Mouse (Mus musculus) spleen, postnatal 36 days (tissue): ENCODE data around the gene Sult2a4.
"Not testable (repeated sequence)": the region's sequence is repeated elsewhere in the genome, so short reads cannot be mapped to it uniquely, and the experiment has no call there.

Experiments used
- DNase-seq, 2 experiments: peaks; one replicate each; pipeline ENCODE4 v3.0.0; 2022; ENCODE audit warnings: low spot score in 2 of 2, mixed read lengths in 1 of 2

Gene Sult2a4

DNA sequence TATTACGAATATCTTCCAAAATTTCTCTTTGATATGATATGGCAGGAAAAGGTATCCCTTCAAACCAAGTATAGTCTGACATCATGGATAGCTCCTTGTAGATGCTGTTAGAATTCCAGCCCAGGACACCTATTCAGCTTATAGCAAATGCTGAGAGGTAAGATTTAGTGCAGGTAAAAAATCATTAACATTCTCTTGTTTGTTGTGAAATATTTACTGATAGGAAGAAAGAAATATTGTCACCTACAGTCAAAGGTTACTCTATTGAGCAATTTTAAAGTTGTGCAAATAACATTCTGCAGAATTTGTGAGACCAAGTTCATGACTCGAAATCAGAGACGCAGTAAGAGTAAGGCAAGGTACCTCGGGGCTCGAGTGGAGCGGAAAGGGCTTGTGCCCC, at the start of gene Sult2a4:
TSS of gene Sult2a4 (minus strand) at position 101 of the 400 bp plus-strand sequence.
- DNase-seq = not testable (repeated sequence)

DNA sequence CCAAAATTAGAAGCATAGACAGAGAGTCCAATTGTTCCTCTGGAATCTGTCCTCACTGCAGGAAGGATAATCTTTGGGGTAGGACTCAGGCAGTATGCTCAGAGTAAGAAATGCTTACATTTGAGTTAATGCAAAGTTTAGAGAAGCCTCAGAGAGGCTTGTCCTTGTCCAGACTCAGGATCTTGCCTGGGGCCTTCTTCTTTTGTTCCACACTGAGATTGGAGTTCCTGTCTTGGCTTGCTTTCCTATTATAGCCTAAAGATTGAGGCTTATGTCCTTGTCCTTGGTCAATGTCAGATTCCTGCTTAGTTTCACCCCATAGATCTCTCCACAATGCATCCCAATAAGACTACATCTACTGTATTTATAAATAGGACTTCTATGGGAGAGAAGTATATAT, 41.4 kb upstream of the Sult2a4 start:
- not testable (repeated sequence) for DNase-seq

DNA sequence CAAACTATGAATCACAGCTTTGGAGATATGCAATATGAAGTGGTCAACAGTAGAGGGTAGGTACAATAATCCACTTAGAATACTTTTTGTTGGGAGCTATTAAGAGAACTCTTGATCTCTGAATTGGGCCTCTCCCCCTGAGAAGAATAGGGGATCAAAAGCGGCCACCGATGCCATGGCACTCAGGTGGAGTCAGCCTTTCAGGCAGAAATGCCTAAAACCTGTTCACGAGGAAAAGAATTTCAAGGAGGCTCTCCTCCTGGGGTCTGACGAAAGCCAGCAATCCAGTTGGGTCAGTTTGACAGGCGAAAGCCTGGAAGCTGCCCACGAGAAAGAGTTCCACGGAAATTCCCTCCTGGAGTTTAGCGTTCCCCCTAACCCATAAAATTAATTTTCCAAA, 23.7 kb upstream of the Sult2a4 start:
- no peak for DNase-seq

DNA sequence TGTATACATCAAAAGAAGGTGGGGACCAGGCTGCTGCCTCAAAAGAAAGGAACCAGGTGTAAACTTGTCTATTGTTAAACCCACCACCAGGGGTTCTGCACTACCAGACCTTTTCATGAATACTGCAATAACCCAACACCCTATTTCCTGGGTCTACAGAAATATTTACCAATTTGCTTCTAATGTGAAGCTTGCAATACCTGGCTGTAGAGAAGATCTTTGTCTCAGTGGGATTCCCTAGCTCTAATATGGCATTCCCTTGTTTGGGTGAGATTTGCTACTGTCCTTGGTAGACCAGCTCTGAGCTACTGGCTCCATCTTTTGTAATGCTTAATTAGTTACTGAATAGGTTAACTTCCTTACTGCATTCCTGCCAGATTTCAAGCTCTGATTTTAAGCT, 21.3 kb upstream of the Sult2a4 start:
- DNase-seq = not testable (repeated sequence)
